Mouse (Mus musculus) bone marrow macrophage, adult 2 months (primary cell): ENCODE measurements around the gene Pctp.

ENCODE experiments used
- CTCF ChIP-seq: IDR thresholded peaks from 2 replicates; pipeline ENCODE4 v1.5.1; 2012; ENCODE audit warnings: low read depth, mild to moderate bottlenecking, low read length, moderate library complexity
- POLR2A ChIP-seq: IDR thresholded peaks from 2 replicates; pipeline ENCODE4 v1.6.1; 2012; ENCODE audit warnings: mild to moderate bottlenecking, low read depth, low read length, borderline replicate concordance

- TF ChIP-seq POLR2A, result no peak
- TF ChIP-seq CTCF, result no peak
These were observed 3.5 kb downstream of the Pctp start for GRCm38 (mm10) chr11:89998996-89999770.
